Mouse (Mus musculus) cerebral cortex, adult 2 months (tissue): ENCODE measurements around the gene Rin2.

Source experiments
- WGBS: fragments of 180-500 bp; shearing (Covaris S2); methylation state at CpG from one replicate; pipeline ENCODE4 v1.1.7; 2018; 5-methylcytosine and 5-hydroxymethylcytosine counted together

Rin2 gene

GRCm38 (mm10) chr2:145890571-145890970 is 215.6 kb downstream of the Rin2 start:
- 54% methylated on average over 2 of the region's 2 CpGs for WGBS

DNA sequence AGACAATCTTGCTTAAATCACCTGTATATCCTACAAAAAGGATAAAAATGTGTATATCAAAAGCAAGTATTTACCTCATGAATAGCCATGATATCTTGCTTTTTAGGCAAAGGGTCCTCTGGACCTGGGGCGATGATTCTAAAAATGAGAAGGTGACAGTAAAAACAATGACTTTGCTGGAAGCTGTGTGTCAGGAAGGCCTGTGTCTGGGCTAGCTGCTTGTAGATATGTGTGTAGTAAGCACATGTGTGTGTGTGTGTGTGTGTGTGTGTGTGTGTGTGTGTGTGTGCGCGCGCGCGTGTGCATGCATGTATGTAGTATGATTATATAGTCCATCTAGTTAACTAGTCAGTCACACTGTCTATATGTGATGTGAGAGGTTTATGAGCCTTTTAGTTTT is 218.7 kb downstream of the Rin2 start:
- WGBS: 98% methylated on average over 6 of the region's 6 CpGs

GRCm38 (mm10) chr2:145898106-145898505 is 223.1 kb downstream of the Rin2 start:
- 63% methylated on average over 9 of the region's 9 CpGs for WGBS

- 82% methylated on average over 7 of the region's 8 CpGs for WGBS
Measured at GRCm38 (mm10) chr2:145900318-145900717, 225.3 kb downstream of the Rin2 start.

GRCm38 (mm10) chr2:145901861-145902260 is 226.8 kb downstream of the Rin2 start, which contains the start of gene Naa20:
Naa20 (plus strand) TSS chr2:145902099.
- 93% methylated on average over 6 of the region's 6 CpGs for WGBS

DNA sequence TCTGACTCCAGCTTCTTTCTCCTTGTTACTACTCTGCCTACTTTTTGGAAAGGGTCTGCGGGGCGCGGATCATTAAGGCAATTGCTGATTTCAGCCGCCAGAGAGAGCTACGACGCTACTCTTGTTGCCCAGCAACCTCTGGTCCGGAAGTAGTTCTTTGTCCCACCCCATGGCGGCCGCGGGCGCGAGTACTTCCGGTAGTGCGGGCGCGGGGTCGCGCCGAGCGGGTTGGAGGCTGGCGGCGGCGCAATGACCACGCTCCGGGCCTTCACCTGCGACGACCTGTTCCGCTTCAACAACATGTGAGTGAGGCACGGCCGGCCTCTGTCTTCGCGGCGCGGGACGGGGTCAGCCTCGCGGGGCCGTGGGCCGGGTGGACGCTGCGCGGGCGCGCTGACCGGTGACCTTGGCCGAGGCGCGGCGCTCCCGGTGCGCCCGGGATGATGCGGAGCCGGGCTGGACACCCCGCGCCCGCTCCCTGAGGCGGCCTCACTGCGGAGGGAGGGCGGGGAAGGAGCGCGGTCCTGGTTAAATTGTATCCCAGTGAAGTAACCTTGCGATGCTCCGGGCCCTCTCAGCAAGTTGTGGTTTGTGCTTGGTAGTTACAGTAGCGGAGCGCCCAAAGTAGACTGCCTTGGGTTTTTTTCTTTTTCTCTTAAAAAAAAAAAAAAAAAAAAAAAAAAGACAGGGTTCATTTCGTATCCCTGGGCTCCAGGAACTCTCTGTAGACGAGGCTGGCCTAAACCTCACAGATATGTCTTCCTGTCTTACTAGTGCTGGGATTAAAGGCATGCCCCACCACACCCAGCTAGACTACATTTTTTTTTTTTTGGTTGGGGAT is 228.3 kb downstream of the Rin2 start:
- under 1% methylated on average over 68 of the region's 68 CpGs for WGBS

DNA sequence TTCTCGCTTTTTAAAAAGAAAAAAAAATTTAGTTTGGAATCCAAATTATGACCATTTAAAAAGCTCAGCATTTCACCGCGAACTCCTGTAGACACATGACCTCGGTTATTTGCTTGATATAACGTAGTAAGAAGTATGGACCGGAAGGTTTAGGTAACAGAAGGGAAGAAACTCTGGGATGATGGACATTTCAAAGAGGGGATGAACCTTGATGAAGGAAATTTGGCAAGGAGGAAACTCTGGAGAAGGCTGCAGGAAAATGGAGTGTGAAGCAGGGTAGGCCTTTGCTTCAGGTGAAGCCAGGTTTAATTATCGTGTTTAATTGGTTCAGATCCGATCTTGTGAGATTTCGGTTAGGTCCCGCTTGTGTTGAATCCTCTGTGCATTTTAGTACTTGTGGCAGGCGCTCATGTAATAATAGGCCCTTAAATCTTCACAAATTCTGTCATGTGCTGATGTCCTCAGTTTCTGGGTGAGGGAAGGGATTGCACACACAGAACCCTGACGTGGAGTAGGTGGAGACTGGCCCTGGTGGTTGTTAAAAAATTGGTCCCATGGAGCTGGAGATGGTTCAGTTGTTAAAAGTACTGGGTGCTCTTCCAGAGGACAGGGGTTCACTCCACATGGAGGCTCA is 229.1 kb downstream of the Rin2 start:
- WGBS: 21% methylated on average over 12 of the region's 12 CpGs

DNA sequence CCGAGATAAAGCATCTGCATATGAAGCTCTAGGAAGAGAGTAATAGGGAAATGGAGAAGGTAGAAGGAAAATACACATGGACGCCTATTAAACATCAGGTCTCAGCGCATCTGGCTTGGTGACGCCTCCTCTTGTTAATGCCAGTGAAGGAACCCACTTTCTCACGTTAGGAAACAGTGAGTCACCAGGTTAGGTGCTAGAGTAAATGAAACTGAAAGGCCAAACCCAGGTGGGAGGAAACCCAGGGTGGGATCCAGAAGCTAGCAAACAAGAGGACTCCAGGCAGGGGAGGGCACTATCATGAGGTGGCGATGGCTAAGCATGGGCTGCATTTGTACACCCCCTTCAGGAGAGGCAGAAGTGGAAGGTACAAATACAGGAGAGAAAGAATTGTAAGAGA is 230.1 kb downstream of the Rin2 start:
- WGBS: 62% methylated on average over 6 of the region's 6 CpGs

DNA sequence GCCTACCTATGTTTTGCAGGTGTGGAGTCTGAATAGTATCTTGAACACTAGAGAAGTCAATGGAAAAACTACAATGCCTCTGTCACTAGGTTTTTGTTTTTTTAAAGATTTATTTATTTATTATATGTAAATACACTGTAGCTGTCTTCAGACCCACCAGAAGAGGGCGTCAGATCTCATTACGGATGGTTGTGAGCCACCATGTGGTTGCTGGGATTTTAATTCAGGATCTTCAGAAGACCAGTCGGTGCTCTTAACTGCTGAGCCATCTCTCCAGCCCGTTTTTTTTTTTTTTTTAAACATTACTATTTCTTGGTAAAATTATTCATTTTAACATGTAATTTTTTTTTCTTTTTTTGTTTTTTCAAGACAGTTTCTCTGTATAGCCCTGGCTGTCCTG is 230.9 kb downstream of the Rin2 start:
- WGBS: 19% methylated on average over 4 of the region's 4 CpGs

DNA sequence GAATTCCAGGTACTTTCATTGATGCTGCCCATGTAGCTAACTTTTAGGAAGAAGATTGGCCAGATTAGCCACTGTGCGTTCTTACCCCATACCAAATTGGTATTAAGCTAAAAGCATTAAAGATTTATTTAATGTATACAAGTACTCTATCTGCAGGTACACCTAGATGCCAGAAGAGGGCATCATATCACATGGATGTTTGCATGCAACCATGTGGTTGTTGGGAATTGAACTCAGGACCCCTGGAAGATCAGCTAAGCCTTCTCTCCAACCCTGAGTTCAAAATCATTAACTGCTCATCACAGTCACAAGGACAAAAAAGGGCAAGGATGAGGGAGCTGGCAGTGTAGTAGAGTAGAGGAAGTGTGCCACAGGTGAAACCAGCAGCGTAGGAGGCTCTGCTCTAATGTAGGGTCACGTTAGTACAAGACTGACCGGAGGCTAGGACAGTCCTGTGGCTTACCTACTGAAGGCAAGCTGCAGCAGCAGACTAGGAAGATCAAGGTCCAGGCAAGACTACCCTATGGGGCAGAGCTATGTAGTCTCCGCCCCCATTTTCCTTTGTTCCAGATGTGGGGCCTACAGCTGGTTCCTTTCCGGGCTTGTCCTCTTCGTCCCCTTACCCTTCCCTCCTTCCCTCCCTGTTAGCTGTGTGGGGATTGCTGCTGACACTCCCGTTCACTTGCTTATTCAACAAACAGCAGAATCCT is 246.1 kb downstream of the Rin2 start:
- 90% methylated on average over 8 of the region's 8 CpGs for whole genome bisulfite sequencing

GRCm38 (mm10) chr2:145934339-145935231 is 259.6 kb downstream of the Rin2 start, which contains the start of the genes Cfap61 and Crnkl1:
Cfap61 (plus strand) TSS chr2:145934784.
Crnkl1 (minus strand) TSS chr2:145935014.
- under 1% methylated on average over 61 of the region's 61 CpGs for WGBS

- 72% methylated on average over 8 of the region's 8 CpGs for WGBS
Measured at GRCm38 (mm10) chr2:145936975-145937374, 262.0 kb downstream of the Rin2 start.
